Mouse (Mus musculus) hindbrain, embryonic 16.5 days (tissue): ENCODE measurements around the gene Rbm47. TPM values are rescaled to one million over a fixed set of nuclear protein-coding genes. Genes with fewer than 3 reads are reported as not detected.

Experiments used
- ATAC-seq: fragments of 200-750 bp; cut with Nextera tagmentation; 2 replicates; pipeline ENCODE4 v1.8.0; 2017; ENCODE audit warnings: moderate TSS enrichment, moderate library complexity
- H3K27ac ChIP-seq: fragments of 300-500 bp; sonication (generic); 2 replicates; pipeline ENCODE4 v1.5.1; 2014; ENCODE audit warnings: low read depth, mild to moderate bottlenecking, control low read depth, low read length, moderate library complexity
- H3K27me3 ChIP-seq: fragments of 300-500 bp; sonication (generic); replicated peaks from 2 replicates; pipeline ENCODE4 v1.6.1; 2014; ENCODE audit warnings: low read length; ENCODE audit not compliant: control insufficient read depth, insufficient read depth
- H3K36me3 ChIP-seq: fragments of 300-500 bp; sonication (generic); 2 replicates; pipeline ENCODE4 v1.6.1; 2014; ENCODE audit warnings: mild to moderate bottlenecking, low read length, moderate library complexity, mixed read lengths; ENCODE audit not compliant: control insufficient read depth, insufficient read depth
- H3K4me1 ChIP-seq: fragments of 300-500 bp; sonication (generic); 2 replicates; pipeline ENCODE4 v1.6.1; 2014; ENCODE audit warnings: low read depth, low read length; ENCODE audit not compliant: control insufficient read depth, insufficient read depth
- H3K4me2 ChIP-seq: fragments of 300-500 bp; sonication (generic); 2 replicates; pipeline ENCODE4 v1.6.1; 2014; ENCODE audit warnings: mild to moderate bottlenecking, low read length, control low read depth, moderate library complexity
- H3K4me3 ChIP-seq: fragments of 300-500 bp; sonication (generic); 2 replicates; pipeline ENCODE4 v1.5.1; 2014; ENCODE audit warnings: mild to moderate bottlenecking, low read length, control low read depth, moderate library complexity
- H3K9ac ChIP-seq: fragments of 300-500 bp; sonication (generic); 2 replicates; pipeline ENCODE4 v1.6.1; 2014; ENCODE audit warnings: low read depth, mild to moderate bottlenecking, control low read depth, low read length, moderate library complexity
- H3K9me3 ChIP-seq: fragments of 300-500 bp; sonication (generic); 2 replicates; pipeline ENCODE4 v1.6.1; 2014; ENCODE audit warnings: mild to moderate bottlenecking, low read length, moderate library complexity; ENCODE audit not compliant: control insufficient read depth
- WGBS: fragments of 180-500 bp; shearing (Covaris S2); extraction: QIAGEN DNeasy Blood & Tissue Kit; methylation state at CpG from one replicate; pipeline ENCODE4 v1.1.7; 2014; 5-methylcytosine and 5-hydroxymethylcytosine counted together
- polyA plus RNA-seq: library from polyadenylated mRNA; unstranded; fragments of >200 nt; fragmentation: Nextera tagmentation; extraction: Ambion mirVana; gene quantifications from 2 replicates; pipeline ENCODE4 v1.2.1, GENCODE M21; 2015

Rbm47 gene
- polyA plus RNA-seq, 1 experiment from 2014 or later, result 6.7 TPM

- Histone ChIP-seq H3K36me3 (no peaks in the 10 kb centered on the region), H3K4me2 (no peak overlapping the region), H3K9ac (no peak overlapping the region), H3K9me3 (no peaks in the 10 kb centered on the region), H3K27ac (no peak overlapping the region), H3K4me1 (no peaks in the 10 kb centered on the region), H3K4me3 (no peak overlapping the region), H3K27me3 (no peaks in the 10 kb centered on the region)
- 94% methylated on average over 12 of the region's 12 CpGs for WGBS
- no peak for ATAC-seq
Observed at GRCm38 (mm10) chr5:66123295-66124088, 49.4 kb downstream of the Rbm47 start.

DNA sequence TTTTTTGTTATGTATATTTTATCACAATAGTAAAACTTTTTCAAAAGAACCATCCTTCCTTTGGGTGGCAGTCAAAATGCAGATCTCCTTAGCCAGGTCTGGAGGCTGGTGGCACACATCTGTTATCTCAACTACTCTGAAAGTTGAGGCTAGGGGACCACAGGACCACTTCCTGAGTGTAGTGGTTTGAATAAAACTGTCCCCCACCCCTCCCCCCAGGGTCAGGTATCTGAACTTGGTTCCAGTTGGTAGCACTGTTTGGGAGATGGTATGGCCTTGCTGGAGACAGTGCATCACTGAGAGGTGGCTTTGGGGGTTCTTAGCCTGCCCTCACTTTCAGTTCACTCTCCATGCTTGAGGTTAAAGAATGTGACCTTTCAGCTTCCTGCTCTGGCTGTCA is 51.7 kb downstream of the Rbm47 start:
- no peak overlapping the region for H3K4me3 ChIP-seq
- H3K27ac ChIP-seq, result no peak overlapping the region
- no peaks in the 10 kb centered on the region for H3K9me3 ChIP-seq
- H3K4me1 ChIP-seq, result no peaks in the 10 kb centered on the region
- H3K27me3 ChIP-seq, result no peaks in the 10 kb centered on the region
- no peak overlapping the region for H3K4me2 ChIP-seq
- H3K9ac ChIP-seq, result no peak overlapping the region
- H3K36me3 ChIP-seq, result no peaks in the 10 kb centered on the region
- ATAC-seq, result no peak

- no peaks in the 10 kb centered on the region for H3K36me3 ChIP-seq
- H3K9ac ChIP-seq, result no peak overlapping the region
- H3K27ac ChIP-seq, result no peak overlapping the region
- no peaks in the 10 kb centered on the region for H3K9me3 ChIP-seq
- no peak overlapping the region for H3K4me2 ChIP-seq
- no peak overlapping the region for H3K4me3 ChIP-seq
- H3K27me3 ChIP-seq, result no peaks in the 10 kb centered on the region
- ATAC-seq, result no peak
- H3K4me1 ChIP-seq, result no peaks in the 10 kb centered on the region
- 84% methylated on average over 14 of the region's 14 CpGs for WGBS
Observed at GRCm38 (mm10) chr5:66114751-66115150, 58.2 kb downstream of the Rbm47 start.

DNA sequence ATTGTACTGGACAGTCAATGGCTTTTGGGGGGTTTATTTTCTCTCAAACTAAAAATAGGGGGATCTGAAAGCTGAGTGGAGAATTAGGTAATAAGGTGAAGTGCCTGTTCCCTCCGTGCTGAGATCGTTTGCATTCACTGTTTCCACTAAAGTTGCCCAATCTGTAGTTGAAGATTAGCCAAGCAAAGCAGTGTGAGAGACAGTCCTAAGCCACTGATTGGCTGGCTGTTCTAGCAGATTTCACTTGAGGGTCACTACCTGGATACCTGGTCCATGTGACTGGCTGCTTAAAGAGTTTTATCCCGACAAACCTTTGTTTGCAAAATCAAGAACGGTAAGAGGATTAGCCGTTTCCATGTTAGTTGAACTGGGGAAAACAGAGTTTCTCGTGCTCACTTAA is 58.7 kb downstream of the Rbm47 start:
- 55% methylated on average over 6 of the region's 6 CpGs for WGBS
- H3K4me3 ChIP-seq, result no peak overlapping the region
- no peak for ATAC-seq

DNA sequence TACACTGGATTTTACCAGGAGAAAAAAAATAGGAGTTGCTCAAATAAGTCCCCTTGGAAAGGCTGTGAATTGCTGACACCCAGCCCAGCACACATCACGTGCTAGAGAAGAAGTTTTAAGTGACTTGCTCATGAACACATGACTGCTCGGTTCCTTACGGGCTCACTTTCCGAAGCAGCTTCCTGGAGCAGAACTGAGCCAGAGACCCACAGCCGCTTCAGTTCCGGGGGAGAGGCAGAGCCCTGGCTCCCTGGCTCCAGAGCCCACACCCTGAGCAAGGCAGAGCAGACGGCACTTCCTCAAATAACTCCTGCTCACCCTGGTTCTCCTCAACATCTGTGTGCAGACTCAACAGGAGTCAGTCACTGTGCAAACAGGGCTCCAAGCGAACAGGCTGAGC is 60.9 kb downstream of the Rbm47 start:
- H3K4me1 ChIP-seq, result no peaks in the 10 kb centered on the region
- H3K9me3 ChIP-seq, result no peaks in the 10 kb centered on the region
- H3K36me3 ChIP-seq, result no peaks in the 10 kb centered on the region
- H3K4me2 ChIP-seq, result no peak overlapping the region
- ATAC-seq, result no peak
- no peak overlapping the region for H3K9ac ChIP-seq
- H3K27ac ChIP-seq, result no peak overlapping the region
- H3K4me3 ChIP-seq, result no peak overlapping the region
- WGBS, result 74% methylated on average over 8 of the region's 8 CpGs
- H3K27me3 ChIP-seq, result no peaks in the 10 kb centered on the region

More for the DNA sequence above, 58.7 kb downstream of the Rbm47 start:
- Histone ChIP-seq H3K27me3 (no peaks in the 10 kb centered on the region), H3K4me1 (no peaks in the 10 kb centered on the region), H3K9me3 (no peaks in the 10 kb centered on the region), H3K4me2 (no peak overlapping the region), H3K36me3 (no peaks in the 10 kb centered on the region), H3K27ac (no peak overlapping the region), H3K9ac (no peak overlapping the region)

- ATAC-seq, result no peak
- 87% methylated on average over 9 of the region's 9 CpGs for WGBS
- H3K4me2 ChIP-seq, result no peak overlapping the region
Observed at GRCm38 (mm10) chr5:66106372-66106771, 66.5 kb downstream of the Rbm47 start.

GRCm38 (mm10) chr5:66105946-66106345 is 67.0 kb downstream of the Rbm47 start:
- Histone ChIP-seq H3K36me3 (no peaks in the 10 kb centered on the region), H3K4me1 (no peaks in the 10 kb centered on the region), H3K4me2 (no peak overlapping the region), H3K9ac (no peak overlapping the region), H3K4me3 (no peak overlapping the region), H3K27me3 (no peaks in the 10 kb centered on the region), H3K9me3 (no peaks in the 10 kb centered on the region), H3K27ac (no peak overlapping the region)
- WGBS, result 88% methylated on average over 7 of the region's 7 CpGs
- no peak for ATAC-seq

More at GRCm38 (mm10) chr5:66106372-66106771, 66.5 kb downstream of the Rbm47 start:
- Histone ChIP-seq H3K4me1 (no peaks in the 10 kb centered on the region), H3K36me3 (no peaks in the 10 kb centered on the region), H3K9ac (no peak overlapping the region), H3K27ac (no peak overlapping the region), H3K27me3 (no peaks in the 10 kb centered on the region), H3K4me3 (no peak overlapping the region), H3K9me3 (no peaks in the 10 kb centered on the region)

DNA sequence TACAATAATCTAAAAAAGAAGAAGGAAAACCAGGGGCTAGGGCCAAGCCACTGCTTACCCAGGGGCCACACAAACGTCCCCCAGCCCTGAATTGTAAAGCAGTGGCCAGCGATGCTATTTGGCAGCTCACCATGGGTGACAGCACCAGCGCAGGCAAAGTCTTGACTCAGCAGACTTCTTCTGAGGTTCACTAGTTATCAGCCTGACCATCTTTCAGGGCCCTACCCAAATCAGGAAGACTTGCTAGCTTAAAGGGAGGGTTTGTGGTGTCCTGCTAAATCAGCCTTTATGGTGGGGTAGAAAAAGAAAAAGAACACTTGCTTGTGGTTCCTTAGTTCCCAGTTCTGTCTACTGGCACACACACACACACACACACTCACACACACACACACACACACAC is 67.6 kb downstream of the Rbm47 start:
- Histone ChIP-seq H3K4me3 (no peak overlapping the region), H3K4me1 (no peaks in the 10 kb centered on the region), H3K9ac (no peak overlapping the region), H3K4me2 (no peak overlapping the region), H3K27me3 (no peaks in the 10 kb centered on the region), H3K27ac (no peak overlapping the region), H3K36me3 (no peaks in the 10 kb centered on the region), H3K9me3 (no peaks in the 10 kb centered on the region)
- ATAC-seq, result no peak
- 82% methylated on average over 3 of the region's 3 CpGs for WGBS

GRCm38 (mm10) chr5:66103386-66103785 is 69.5 kb downstream of the Rbm47 start:
- no peaks in the 10 kb centered on the region for H3K36me3 ChIP-seq
- no peaks in the 10 kb centered on the region for H3K4me1 ChIP-seq
- H3K4me3 ChIP-seq, result no peak overlapping the region
- H3K9me3 ChIP-seq, result no peaks in the 10 kb centered on the region
- no peaks in the 10 kb centered on the region for H3K27me3 ChIP-seq
- no peak overlapping the region for H3K27ac ChIP-seq
- WGBS, result 70% methylated on average over 5 of the region's 5 CpGs
- no peak overlapping the region for H3K9ac ChIP-seq
- no peak overlapping the region for H3K4me2 ChIP-seq
- no peak for ATAC-seq
